20 mouse cellular contexts compared by ENCODE assay signal in the genomic region with DNA sequence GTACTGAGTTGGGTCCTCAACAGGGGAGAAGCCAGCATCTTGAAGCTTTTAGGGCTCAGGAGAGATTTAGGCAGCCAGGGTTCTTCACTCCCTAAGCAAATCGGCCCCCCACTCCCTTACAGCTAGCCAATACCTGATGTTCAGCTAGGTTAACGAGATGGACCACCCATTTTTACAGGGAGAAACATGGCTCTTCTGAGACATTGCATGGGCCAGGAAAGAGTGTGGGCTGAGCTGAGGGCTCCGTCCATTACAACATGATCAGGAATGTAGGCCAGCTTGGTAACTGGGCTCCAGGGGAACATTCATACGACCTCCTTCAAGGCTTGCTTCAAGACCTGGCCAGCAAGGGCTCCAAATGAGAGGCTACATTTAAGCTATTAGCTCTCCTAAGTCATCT.
"Had no signal": no experiment of that assay in that cellular context is flagged by ENCODE, and none has a peak within 500 bp of the region (broad histone marks: within the 10 kb centered on the region; RNA-seq: fewer than 3 reads in every experiment).

No protein-coding gene starts in this region.

- H3K27ac ChIP-seq: liver, embryonic 15.5 days; lung, embryonic 15.5 days; macrophage; midbrain, embryonic 13.5 days; midbrain, embryonic 15.5 days; neural tube, embryonic 13.5 days; neural tube, embryonic 15.5 days had no signal

- H3K36me3 ChIP-seq: midbrain, embryonic 15.5 days; neural tube, embryonic 15.5 days had no signal

- DNase-seq: liver, postnatal 0 days; lung, adult 2 months; lung, postnatal 14 days; lung, postnatal 36 days; retina, postnatal 1 day; right cerebral cortex, adult 18-20 months; right cerebral cortex, postnatal 25 days; right cerebral cortex, postnatal 4 days; spleen, adult 18-20 months; thymus, adult 18-20 months; thymus, postnatal 14 days; thymus, postnatal 36 days had no signal

- H3K4me1 ChIP-seq: liver, embryonic 15.5 days; lung, embryonic 15.5 days; midbrain, embryonic 15.5 days; neural tube, embryonic 13.5 days; neural tube, embryonic 15.5 days had no signal

- H3K4me3 ChIP-seq: liver, embryonic 15.5 days; lung, embryonic 15.5 days; megakaryocyte, embryonic 14.5 days; midbrain, embryonic 13.5 days; midbrain, embryonic 15.5 days; neural tube, embryonic 13.5 days; neural tube, embryonic 15.5 days had no signal

- H3K27me3 ChIP-seq: liver, embryonic 15.5 days; lung, embryonic 15.5 days; midbrain, embryonic 13.5 days; midbrain, embryonic 15.5 days; neural tube, embryonic 13.5 days had no signal

- H3K9ac ChIP-seq: liver, embryonic 15.5 days; liver, postnatal 0 days; lung, embryonic 15.5 days; midbrain, embryonic 13.5 days; midbrain, embryonic 15.5 days; neural tube, embryonic 13.5 days; neural tube, embryonic 15.5 days had no signal
